Mouse (Mus musculus) right cerebral cortex, postnatal 25 days (tissue): Measurements from ENCODE around the gene Cd22.
"Not testable (repeated sequence)": the region's sequence is repeated elsewhere in the genome, so short reads cannot be mapped to it uniquely, and the experiment has no call there.

Experiments
- DNase-seq: peaks from one replicate; pipeline ENCODE4 v3.0.0; 2022

Gene Cd22

GRCm38 (mm10) chr7:30880176-30880575 lies at the start of gene Cd22:
Gene Cd22 (minus strand): TSS chr7:30880342.
- DNase-seq: no peak

- DNase-seq: not testable (repeated sequence)
These were observed 44.4 kb upstream of the Cd22 start, which contains the start of gene Hamp2 for GRCm38 (mm10) chr7:30924581-30924980. Gene Hamp2 (minus strand): TSS chr7:30924681.

GRCm38 (mm10) chr7:30924071-30924470 lies 43.9 kb upstream of the Cd22 start:
- no peak for DNase-seq

- DNase-seq: not testable (repeated sequence)
These were observed 42.3 kb upstream of the Cd22 start for GRCm38 (mm10) chr7:30922490-30922889.

GRCm38 (mm10) chr7:30920217-30920616 lies 40.1 kb upstream of the Cd22 start:
- no peak for DNase-seq

GRCm38 (mm10) chr7:30917219-30917618 lies 37.1 kb upstream of the Cd22 start:
- DNase-seq: no peak

- DNase-seq: no peak
These were observed 36.6 kb upstream of the Cd22 start for GRCm38 (mm10) chr7:30916713-30917112.

- no peak for DNase-seq
These were observed 34.6 kb upstream of the Cd22 start, which contains the start of gene Mag for GRCm38 (mm10) chr7:30914732-30915131. Gene Mag (minus strand): TSS chr7:30914873.

- no peak for DNase-seq
These were observed 29.6 kb upstream of the Cd22 start for GRCm38 (mm10) chr7:30909773-30910172.

- no peak for DNase-seq
These were observed 28.9 kb upstream of the Cd22 start for GRCm38 (mm10) chr7:30908992-30909431.

- no peak for DNase-seq
These were observed 28.3 kb upstream of the Cd22 start for GRCm38 (mm10) chr7:30908277-30908991.

- peak; percentile 16 for DNase-seq
These were observed 23.9 kb upstream of the Cd22 start for GRCm38 (mm10) chr7:30904042-30904441.

- DNase-seq: no peak
These were observed 15.1 kb upstream of the Cd22 start for GRCm38 (mm10) chr7:30895217-30895616.

- DNase-seq: no peak
These were observed 12.4 kb upstream of the Cd22 start for GRCm38 (mm10) chr7:30892515-30892914.

- DNase-seq: no peak
These were observed 11.6 kb upstream of the Cd22 start for GRCm38 (mm10) chr7:30891746-30892145.

- no peak for DNase-seq
These were observed 10.5 kb upstream of the Cd22 start for GRCm38 (mm10) chr7:30890681-30891080.

- no peak for DNase-seq
These were observed 8.6 kb upstream of the Cd22 start for GRCm38 (mm10) chr7:30888786-30889185.

GRCm38 (mm10) chr7:30887568-30888188 lies 7.5 kb upstream of the Cd22 start:
- no peak for DNase-seq

GRCm38 (mm10) chr7:30886852-30887251 lies 6.7 kb upstream of the Cd22 start:
- DNase-seq: no peak

GRCm38 (mm10) chr7:30884047-30884446 lies 3.9 kb upstream of the Cd22 start:
- no peak for DNase-seq

GRCm38 (mm10) chr7:30881367-30881766 lies 1.2 kb upstream of the Cd22 start:
- no peak for DNase-seq

- no peak for DNase-seq
These were observed 1.2 kb downstream of the Cd22 start for GRCm38 (mm10) chr7:30878950-30879349.

GRCm38 (mm10) chr7:30873083-30873482 lies 7.1 kb downstream of the Cd22 start:
- DNase-seq: peak; percentile 48

GRCm38 (mm10) chr7:30863386-30863785 lies 16.8 kb downstream of the Cd22 start:
- no peak for DNase-seq
